Mouse (Mus musculus) hindbrain, embryonic 11.5 days (tissue): ENCODE measurements around the gene Gm8257. TPM values are rescaled to one million over a fixed set of nuclear protein-coding genes. Genes with fewer than 3 reads are reported as not detected.
"Not testable (repeated sequence)": the region's sequence is repeated elsewhere in the genome, so short reads cannot be mapped to it uniquely, and the experiment has no call there.

Experiments
- ATAC-seq: fragments of 200-750 bp; cut with Nextera tagmentation; 2 replicates; pipeline ENCODE4 v1.8.0; 2017; ENCODE audit warnings: mild to moderate bottlenecking, moderate TSS enrichment, moderate library complexity; ENCODE audit not compliant: low FRiP score
- DNase-seq: peaks from one replicate; pipeline ENCODE4 v3.0.0-alpha.2; 2015; ENCODE audit warnings: low spot score
- H3K27ac ChIP-seq: fragments of 300-500 bp; sonication (generic); 2 replicates; pipeline ENCODE4 v1.5.1; 2014; ENCODE audit warnings: mild to moderate bottlenecking, low read depth, low read length
- H3K27me3 ChIP-seq: fragments of 300-500 bp; sonication (generic); 2 replicates; pipeline ENCODE4 v1.6.1; 2014; ENCODE audit warnings: mild to moderate bottlenecking, low read length, moderate library complexity, mixed read lengths; ENCODE audit not compliant: control insufficient read depth, insufficient read depth
- H3K36me3 ChIP-seq: fragments of 300-500 bp; sonication (generic); 2 replicates; pipeline ENCODE4 v1.6.1; 2014; ENCODE audit warnings: mild to moderate bottlenecking, low read length, moderate library complexity, mixed read lengths; ENCODE audit not compliant: control insufficient read depth, insufficient read depth
- H3K4me1 ChIP-seq: fragments of 300-500 bp; sonication (generic); replicated peaks from 2 replicates; pipeline ENCODE4 v1.6.1; 2014; ENCODE audit warnings: low read length, mixed read lengths; ENCODE audit not compliant: control insufficient read depth, insufficient read depth
- H3K4me2 ChIP-seq: fragments of 300-500 bp; sonication (generic); replicated peaks from 2 replicates; pipeline ENCODE4 v1.6.1; 2014; ENCODE audit warnings: mild to moderate bottlenecking, low read depth, low read length
- H3K4me3 ChIP-seq: fragments of 300-500 bp; sonication (generic); 2 replicates; pipeline ENCODE4 v1.5.1; 2014; ENCODE audit warnings: low read depth, low read length
- H3K9ac ChIP-seq: fragments of 300-500 bp; sonication (generic); 2 replicates; pipeline ENCODE4 v1.6.1; 2014; ENCODE audit warnings: low read depth, low read length
- H3K9me3 ChIP-seq: fragments of 300-500 bp; sonication (generic); 2 replicates; pipeline ENCODE4 v1.6.1; 2016; ENCODE audit warnings: low read length; ENCODE audit not compliant: control insufficient read depth
- WGBS: fragments of 180-500 bp; shearing (Covaris S2); extraction: QIAGEN DNeasy Blood & Tissue Kit; methylation state at CpG from one replicate; pipeline ENCODE4 v1.1.7; 2014; 5-methylcytosine and 5-hydroxymethylcytosine counted together
- polyA plus RNA-seq: library from polyadenylated mRNA; unstranded; fragments of >200 nt; fragmentation: Nextera tagmentation; extraction: Ambion mirVana; gene quantifications from 2 replicates; pipeline ENCODE4 v1.2.1, GENCODE M21; 2014

Gm8257 gene
- not detected in 2 replicates for polyA plus RNA-seq

DNA sequence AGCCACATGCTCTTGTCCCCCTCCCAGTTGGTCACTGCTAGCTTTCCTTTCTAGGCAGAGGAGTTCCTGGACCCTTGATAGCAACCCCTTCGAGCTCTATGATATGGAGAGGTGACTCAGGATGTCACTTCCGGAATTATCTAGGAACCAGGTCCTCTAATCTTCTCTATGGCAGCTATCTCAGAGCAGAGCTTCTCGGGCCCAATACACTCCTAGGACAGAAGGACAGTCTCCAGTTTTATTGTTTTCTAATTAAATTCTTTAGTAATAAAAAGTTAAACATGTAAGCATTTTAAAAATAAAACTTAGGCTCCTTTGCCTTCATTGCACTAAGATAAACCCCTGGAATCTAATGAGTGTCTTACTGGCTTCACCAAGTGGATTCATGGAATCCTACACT is at the start of gene Gm8257:
TSS of gene Gm8257 (minus strand) at position 101 of the 400 bp plus-strand sequence.
- ATAC-seq, DNase-seq, H3K27ac ChIP-seq, H3K27me3 ChIP-seq, H3K4me3 ChIP-seq, H3K4me2 ChIP-seq, H3K9me3 ChIP-seq, H3K9ac ChIP-seq, H3K4me1 ChIP-seq, H3K36me3 ChIP-seq: not testable (repeated sequence)
- 86% methylated on average over 3 of the region's 3 CpGs for WGBS

DNA sequence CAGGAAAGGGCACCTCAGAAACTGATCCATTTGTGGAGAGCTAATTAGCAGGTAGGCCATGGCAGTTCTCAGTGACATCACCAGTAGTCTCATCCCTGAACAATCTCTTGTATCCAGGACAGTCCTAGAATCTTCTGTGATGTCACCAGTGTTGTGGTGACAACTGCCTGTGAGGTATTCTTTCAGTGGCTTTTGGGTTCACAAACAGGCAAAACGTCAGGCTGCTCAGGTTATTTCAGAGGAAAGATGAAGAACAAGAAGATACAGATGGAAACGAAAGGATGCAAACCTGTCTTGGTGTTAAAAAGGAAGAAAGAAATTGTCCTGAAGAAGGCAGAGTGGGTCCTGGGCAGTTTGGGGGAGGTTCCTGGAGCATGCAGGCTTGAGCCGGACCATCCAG is 44.0 kb upstream of the Gm8257 start, which contains the start of gene Gm8267:
TSS of gene Gm8267 (minus strand) at position 101 of the 400 bp plus-strand sequence.
- Histone ChIP-seq H3K4me3 (no peak within 1 kb of the TSS), H3K27me3 (no peaks in the 10 kb centered on the region), H3K4me1 (no peaks in the 10 kb centered on the region), H3K4me2 (no peak within 1 kb of the TSS), H3K36me3 (no peaks in the 10 kb centered on the region), H3K9me3 (no peaks in the 10 kb centered on the region), H3K9ac (no peak within 1 kb of the TSS), H3K27ac (no peak within 1 kb of the TSS)
- WGBS: 80% methylated on average over 3 of the region's 3 CpGs
- no peak for ATAC-seq
- no peak for DNase-seq

DNA sequence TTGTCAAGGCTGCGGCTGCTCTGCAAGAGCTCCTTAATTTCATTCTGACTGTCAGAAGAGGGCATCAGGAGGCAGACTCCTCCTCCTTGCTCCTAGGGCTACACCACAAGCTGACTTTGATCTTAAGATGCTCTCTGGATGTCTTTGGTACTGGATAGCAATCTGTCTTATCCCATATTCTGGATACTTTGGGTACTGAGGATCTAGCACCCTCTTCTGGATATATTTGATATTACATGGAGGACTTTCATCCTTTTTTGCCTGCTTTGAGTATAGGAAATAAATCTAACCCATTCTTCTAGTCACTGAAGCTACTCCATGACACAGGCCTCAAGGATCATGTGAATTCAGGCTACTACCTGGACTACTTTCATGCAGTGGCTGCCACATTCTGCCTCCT is 36.5 kb upstream of the Gm8257 start:
- not testable (repeated sequence) for H3K36me3 ChIP-seq, H3K27me3 ChIP-seq, H3K27ac ChIP-seq, DNase-seq, ATAC-seq, H3K9me3 ChIP-seq, H3K4me3 ChIP-seq, H3K4me1 ChIP-seq, H3K9ac ChIP-seq, H3K4me2 ChIP-seq
- 79% methylated on average over 1 of the region's 1 CpGs for WGBS

DNA sequence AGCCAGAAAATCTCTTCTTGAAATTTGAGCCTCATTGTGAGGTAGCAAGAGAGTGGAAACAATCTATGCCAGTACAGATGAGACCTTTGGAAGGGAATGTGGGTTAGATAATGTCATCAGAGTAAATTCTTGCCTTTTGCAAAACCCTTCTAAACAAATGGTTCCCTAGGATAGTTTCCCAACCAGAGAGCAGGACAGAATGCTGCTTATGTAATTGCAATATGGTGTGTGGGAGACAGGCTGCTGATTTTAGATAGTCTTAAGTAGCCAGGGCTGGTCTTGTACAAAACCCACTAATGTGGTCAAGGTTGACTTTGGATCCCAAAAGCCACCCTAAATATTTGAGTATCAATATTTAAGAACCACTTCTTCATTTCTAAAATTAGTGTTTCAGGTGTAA is 24.5 kb upstream of the Gm8257 start:
- not testable (repeated sequence) for H3K4me2 ChIP-seq, H3K27me3 ChIP-seq, H3K9ac ChIP-seq, H3K9me3 ChIP-seq, H3K27ac ChIP-seq, H3K4me1 ChIP-seq, H3K36me3 ChIP-seq, ATAC-seq, H3K4me3 ChIP-seq, DNase-seq

DNA sequence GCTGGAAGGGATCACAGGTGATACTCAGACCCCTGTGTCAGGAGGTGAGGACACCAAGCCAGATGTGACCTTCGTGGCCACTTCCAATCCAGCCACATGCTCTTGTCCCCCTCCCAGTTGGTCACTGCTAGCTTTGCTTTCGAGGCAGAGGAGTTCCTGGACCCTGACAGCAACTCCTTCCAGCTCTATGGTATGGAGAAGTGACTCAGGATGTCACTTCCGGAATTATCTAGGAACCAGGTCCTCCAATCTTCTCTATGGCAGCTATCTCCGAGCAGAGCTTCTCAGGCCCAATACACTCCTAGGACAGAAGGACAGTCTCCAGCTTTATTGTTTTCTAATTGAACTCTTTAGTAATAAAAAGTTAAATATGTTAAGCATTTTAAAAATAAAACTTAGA is 78.5 kb downstream of the Gm8257 start, which contains the start of gene Gm5624:
TSS of gene Gm5624 (minus strand) at position 202 of the 400 bp plus-strand sequence.
- not testable (repeated sequence) for H3K9ac ChIP-seq, H3K4me3 ChIP-seq, H3K27me3 ChIP-seq, H3K4me1 ChIP-seq, H3K9me3 ChIP-seq, H3K36me3 ChIP-seq, DNase-seq, H3K27ac ChIP-seq, H3K4me2 ChIP-seq, ATAC-seq
- 87% methylated on average over 4 of the region's 4 CpGs for WGBS

Other genes starting within 250 kb of the Gm8257 start
- 0.27 and 0.45 TPM in 2 replicates for gene BC061237, start 214.0 kb downstream of the Gm8257 start, polyA plus RNA-seq
- not detected in 2 replicates for gene Gm17093, start 188.2 kb downstream of the Gm8257 start, polyA plus RNA-seq
- gene Gm8247, start 123.3 kb downstream of the Gm8257 start, polyA plus RNA-seq: 0.14 TPM in 1 of 2 replicates, not detected in the other
- gene Gm5624, start 78.5 kb downstream of the Gm8257 start, polyA plus RNA-seq: not detected in 2 replicates
- gene Gm8267, start 43.9 kb upstream of the Gm8257 start, polyA plus RNA-seq: not detected in 2 replicates
- not detected in 2 replicates for gene Ptgdr, start 152.9 kb upstream of the Gm8257 start, polyA plus RNA-seq